Mouse (Mus musculus): ENCODE results near the gene Fermt3. TPM values are rescaled to one million over a fixed set of nuclear protein-coding genes. Genes with fewer than 3 reads are reported as not detected.
A peak's percentile ranks its signal among the peaks of the same experiment; 100 is the strongest.

The Fermt3 gene
- total and polyA plus RNA-seq, 2 experiments from 2014 or later: 4.0 to 7.5 TPM

- Histone ChIP-seq H3K9me3 (ENCODE audit: low read length) (no peaks in the 10 kb centered on the region), H3K4me3 (ENCODE audit: low read length) (peak overlapping the region; percentile 62), H3K27ac (no peak overlapping the region), H3K27me3 (ENCODE audit: insufficient read depth, low read length) (0 out of 2 replicates have a peak, but pooled peaks cover 3% of the 10 kb centered on the region), H3K4me2 (ENCODE audit: low read depth, low read length) (peak overlapping the region; percentile 90), H3K36me3 (ENCODE audit: insufficient read depth, low read length) (peaks cover 4% of the 10 kb centered on the region; the same call in 1 of the 2 replicates), H3K4me1 (ENCODE audit: insufficient read depth, low read length) (peaks cover 17% of the 10 kb centered on the region), H3K9ac (replicated peaks; ENCODE audit: low read length) (peak overlapping the region; percentile 76; the same call in 1 of the 2 replicates)
- ATAC-seq: no peak
- no peak for DNase-seq (ENCODE audit: low spot score)
- WGBS: 33% methylated on average over 12 of the region's 12 CpGs
- no peak for TF ChIP-seq CTCF (IDR thresholded peaks at IDR 0.05; ENCODE audit: low read depth)
These were observed 45.6 kb downstream of the Fermt3 start for GRCm38 (mm10) chr19:6973581-6974190.

- Histone ChIP-seq H3K9me3 (ENCODE audit: low read length) (no peaks in the 10 kb centered on the region), H3K4me1 (ENCODE audit: insufficient read depth, low read length) (peaks cover 9% of the 10 kb centered on the region), H3K27me3 (ENCODE audit: insufficient read depth, low read length) (0 out of 2 replicates have a peak, but pooled peaks cover 3% of the 10 kb centered on the region), H3K36me3 (ENCODE audit: insufficient read depth, low read length) (no peaks in the 10 kb centered on the region), H3K27ac (no peak overlapping the region), H3K4me3 (ENCODE audit: low read length) (no peak overlapping the region), H3K9ac (replicated peaks; ENCODE audit: low read length) (no peak overlapping the region), H3K4me2 (ENCODE audit: low read depth, low read length) (no peak overlapping the region)
- no peak for ATAC-seq
- TF ChIP-seq CTCF (IDR thresholded peaks at IDR 0.05; ENCODE audit: low read depth): no peak
- no peak for DNase-seq (ENCODE audit: low spot score)
- WGBS: 79% methylated on average over 13 of the region's 13 CpGs
These were observed 46.9 kb downstream of the Fermt3 start for GRCm38 (mm10) chr19:6972247-6972917.

GRCm38 (mm10) chr19:6971644-6972043, 47.6 kb downstream of the Fermt3 start:
- no peak for ATAC-seq
- Histone ChIP-seq H3K4me3 (ENCODE audit: low read length) (no peak overlapping the region), H3K9me3 (ENCODE audit: low read length) (no peaks in the 10 kb centered on the region), H3K4me2 (ENCODE audit: low read depth, low read length) (no peak overlapping the region), H3K36me3 (ENCODE audit: insufficient read depth, low read length) (no peaks in the 10 kb centered on the region), H3K9ac (replicated peaks; ENCODE audit: low read length) (no peak overlapping the region), H3K27ac (no peak overlapping the region), H3K4me1 (ENCODE audit: insufficient read depth, low read length) (peaks cover 8% of the 10 kb centered on the region), H3K27me3 (ENCODE audit: insufficient read depth, low read length) (0 out of 2 replicates have a peak, but pooled peaks cover 3% of the 10 kb centered on the region)
- no peak for DNase-seq (ENCODE audit: low spot score)
- TF ChIP-seq CTCF (IDR thresholded peaks at IDR 0.05; ENCODE audit: low read depth): no peak
- 52% methylated on average over 6 of the region's 6 CpGs for WGBS

- no peak for TF ChIP-seq CTCF (IDR thresholded peaks at IDR 0.05; ENCODE audit: low read depth)
- H3K4me3 ChIP-seq (ENCODE audit: low read length): no peak overlapping the region; the same call in 1 of the 2 replicates
These were observed 48.7 kb downstream of the Fermt3 start for GRCm38 (mm10) chr19:6970460-6971085.

GRCm38 (mm10) chr19:6969665-6970381, 49.4 kb downstream of the Fermt3 start:
- peak overlapping the region; percentile 52 for H3K4me2 ChIP-seq (ENCODE audit: low read depth, low read length)
- DNase-seq (ENCODE audit: low spot score) (peak; percentile 50), ATAC-seq (peak; percentile 30)
- 0 out of 2 replicates have a peak, but pooled peaks cover 3% of the 10 kb centered on the region for H3K27me3 ChIP-seq (ENCODE audit: insufficient read depth, low read length)
- H3K9me3 ChIP-seq (ENCODE audit: low read length): no peaks in the 10 kb centered on the region
- peak overlapping the region; percentile 41 for H3K4me3 ChIP-seq (ENCODE audit: low read length)
- TF ChIP-seq CTCF (IDR thresholded peaks at IDR 0.05; ENCODE audit: low read depth): peak; percentile 51
- H3K9ac ChIP-seq (replicated peaks; ENCODE audit: low read length): peak overlapping the region; percentile 35
- 1% methylated on average over 47 of the region's 55 CpGs for WGBS
- no peaks in the 10 kb centered on the region for H3K36me3 ChIP-seq (ENCODE audit: insufficient read depth, low read length)
- H3K27ac ChIP-seq: no peak overlapping the region
- H3K4me1 ChIP-seq (ENCODE audit: insufficient read depth, low read length): no peaks in the 10 kb centered on the region

More at GRCm38 (mm10) chr19:6970460-6971085, 48.7 kb downstream of the Fermt3 start:
- no peaks in the 10 kb centered on the region for H3K9me3 ChIP-seq (ENCODE audit: low read length)
- H3K4me2 ChIP-seq (ENCODE audit: low read depth, low read length): peak overlapping the region; percentile 52; the same call in 1 of the 2 replicates
- ATAC-seq (no peak), DNase-seq (ENCODE audit: low spot score) (no peak)
- H3K4me1 ChIP-seq (ENCODE audit: insufficient read depth, low read length): no peaks in the 10 kb centered on the region
- H3K36me3 ChIP-seq (ENCODE audit: insufficient read depth, low read length): no peaks in the 10 kb centered on the region
- H3K27ac ChIP-seq: no peak overlapping the region
- 0 out of 2 replicates have a peak, but pooled peaks cover 3% of the 10 kb centered on the region for H3K27me3 ChIP-seq (ENCODE audit: insufficient read depth, low read length)
- 16% methylated on average over 11 of the region's 11 CpGs for WGBS
- no peak overlapping the region for H3K9ac ChIP-seq (replicated peaks; ENCODE audit: low read length)

- H3K27ac ChIP-seq: no peak overlapping the region
- peak overlapping the region; percentile 41 for H3K4me3 ChIP-seq (ENCODE audit: low read length)
- H3K36me3 ChIP-seq (ENCODE audit: insufficient read depth, low read length): no peaks in the 10 kb centered on the region
- H3K9ac ChIP-seq (replicated peaks; ENCODE audit: low read length): peak overlapping the region; percentile 35
- no peak for TF ChIP-seq CTCF (IDR thresholded peaks at IDR 0.05; ENCODE audit: low read depth)
- under 1% methylated on average over 17 of the region's 20 CpGs for WGBS
- H3K4me1 ChIP-seq (ENCODE audit: insufficient read depth, low read length): no peaks in the 10 kb centered on the region
- peak overlapping the region; percentile 52 for H3K4me2 ChIP-seq (ENCODE audit: low read depth, low read length)
- ATAC-seq: peak; percentile 6; the same call in 1 of the 2 replicates
- H3K27me3 ChIP-seq (ENCODE audit: insufficient read depth, low read length): 0 out of 2 replicates have a peak, but pooled peaks cover 3% of the 10 kb centered on the region
- no peaks in the 10 kb centered on the region for H3K9me3 ChIP-seq (ENCODE audit: low read length)
- no peak for DNase-seq (ENCODE audit: low spot score)
These were observed 50.0 kb downstream of the Fermt3 start for GRCm38 (mm10) chr19:6969291-6969664.
